Mouse (Mus musculus) forelimb bud, embryonic 11.5 days (tissue): ENCODE measurements around the gene H2-Eb1.
"Not testable (repeated sequence)": the region's sequence is repeated elsewhere in the genome, so short reads cannot be mapped to it uniquely, and the experiment has no call there.

Source experiments
- DNase-seq: peaks from one replicate; pipeline ENCODE4 v3.0.0-alpha.2; 2012; ENCODE audit warnings: low read depth, low spot score

The H2-Eb1 gene

DNA sequence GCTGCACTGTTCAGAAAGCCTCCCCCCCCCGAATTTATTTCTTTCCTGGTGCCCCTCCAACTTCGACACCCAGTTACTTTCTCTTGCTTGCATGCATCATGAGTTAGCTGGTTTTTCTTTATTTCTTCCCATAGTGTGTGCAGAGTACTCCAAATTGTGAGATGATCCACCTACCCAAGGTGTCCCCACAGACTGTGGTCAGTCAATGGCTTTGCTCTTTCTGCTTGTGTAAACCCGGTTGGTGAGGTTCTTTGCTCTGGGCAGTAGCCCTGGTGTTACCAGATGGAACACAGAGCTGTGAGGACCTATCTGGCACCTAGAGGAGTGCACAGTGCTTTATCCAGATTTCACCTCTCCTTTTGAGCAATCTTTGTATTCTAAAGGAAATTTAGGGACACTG, 17.5 kb upstream of the H2-Eb1 start:
- DNase-seq = no peak

GRCm38 (mm10) chr17:34291609-34292008, 14.1 kb upstream of the H2-Eb1 start:
- DNase-seq = peak; percentile 86

- DNase-seq = no peak
Observed at GRCm38 (mm10) chr17:34292570-34292969, 13.1 kb upstream of the H2-Eb1 start.

DNA sequence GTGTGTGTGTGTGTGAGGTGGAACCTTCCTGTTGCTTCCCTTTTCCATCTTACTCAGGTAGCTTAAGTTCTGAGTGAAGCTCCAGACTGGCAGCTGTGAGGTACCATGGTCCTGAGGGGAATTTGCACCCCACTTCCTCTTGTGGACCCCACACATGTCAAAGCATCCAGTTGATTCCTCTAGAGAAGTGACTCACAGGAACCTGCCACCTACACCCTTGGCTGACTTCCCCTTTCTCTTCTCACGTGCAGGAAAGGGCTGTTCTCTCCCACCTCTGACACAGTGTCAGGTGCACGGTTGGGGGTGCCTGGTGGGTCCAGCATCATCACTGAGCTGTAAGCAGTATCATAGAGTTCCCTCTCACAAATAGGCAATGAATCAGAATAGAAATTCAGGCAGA, 12.1 kb upstream of the H2-Eb1 start:
- no peak for DNase-seq

GRCm38 (mm10) chr17:34294249-34294648, 11.4 kb upstream of the H2-Eb1 start:
- DNase-seq = no peak

- no peak for DNase-seq
Observed at GRCm38 (mm10) chr17:34295307-34295706, 10.4 kb upstream of the H2-Eb1 start.

DNA sequence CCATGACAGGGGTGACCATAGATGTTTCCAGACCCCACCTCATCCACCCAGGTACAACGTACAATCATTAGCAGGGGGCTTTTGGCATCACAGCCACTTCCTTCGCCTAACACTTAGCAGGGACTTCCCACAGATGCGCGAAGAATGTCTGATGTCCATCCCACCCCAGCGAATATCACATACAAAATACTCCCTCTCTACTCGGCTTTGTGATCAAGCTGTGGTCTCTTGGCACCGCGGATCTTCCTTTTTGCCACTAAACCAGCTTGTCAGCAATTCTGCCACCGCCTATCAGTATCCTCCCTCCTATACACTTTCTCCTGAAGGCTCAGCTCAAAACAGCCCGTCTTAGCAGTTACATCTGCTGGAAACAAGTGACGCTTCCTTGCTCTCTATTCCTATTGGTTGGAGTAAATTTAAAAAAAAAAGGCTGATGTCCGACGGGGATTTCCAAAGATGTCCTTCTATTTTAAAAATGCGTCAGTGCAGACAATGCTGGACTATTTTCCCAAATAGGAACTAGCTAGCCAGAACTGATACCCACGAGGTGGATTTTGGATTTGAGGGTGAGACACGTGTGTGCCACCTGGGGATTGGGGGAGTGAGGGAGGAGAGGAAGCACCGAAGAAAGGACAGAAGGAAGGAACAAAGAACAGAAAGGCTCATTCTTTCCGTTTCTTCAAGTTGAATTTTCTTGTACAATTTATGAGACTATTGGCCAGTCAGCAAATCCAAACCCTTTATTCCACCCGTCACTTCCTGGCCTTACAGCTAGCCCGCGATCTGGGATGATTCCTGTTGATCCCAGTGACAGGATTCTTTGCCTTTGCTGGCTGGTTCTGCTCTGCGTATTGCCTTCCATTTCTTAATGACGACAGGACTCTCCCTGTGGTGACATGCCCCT, 9.5 kb upstream of the H2-Eb1 start:
- peak; percentile 76 for DNase-seq

DNA sequence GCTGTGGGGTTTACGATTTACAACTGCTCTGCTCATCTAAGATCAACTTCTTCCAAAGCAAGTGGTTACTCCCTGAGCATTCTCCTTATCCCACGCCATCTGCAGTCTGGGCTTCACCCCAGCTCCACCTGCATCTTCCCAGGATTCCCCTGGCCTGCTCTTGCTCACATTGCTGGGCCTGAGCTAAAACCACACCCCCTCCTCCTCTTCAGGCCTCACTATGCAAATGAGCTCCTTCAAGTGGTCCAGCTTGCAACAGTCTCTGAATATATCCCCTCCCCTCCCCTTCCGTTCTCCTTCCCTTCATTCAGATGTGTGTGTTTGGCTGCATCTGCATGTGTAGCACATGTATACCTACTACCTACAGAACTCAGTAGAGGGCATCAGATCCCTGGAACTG, 6.3 kb upstream of the H2-Eb1 start:
- DNase-seq = no peak

DNA sequence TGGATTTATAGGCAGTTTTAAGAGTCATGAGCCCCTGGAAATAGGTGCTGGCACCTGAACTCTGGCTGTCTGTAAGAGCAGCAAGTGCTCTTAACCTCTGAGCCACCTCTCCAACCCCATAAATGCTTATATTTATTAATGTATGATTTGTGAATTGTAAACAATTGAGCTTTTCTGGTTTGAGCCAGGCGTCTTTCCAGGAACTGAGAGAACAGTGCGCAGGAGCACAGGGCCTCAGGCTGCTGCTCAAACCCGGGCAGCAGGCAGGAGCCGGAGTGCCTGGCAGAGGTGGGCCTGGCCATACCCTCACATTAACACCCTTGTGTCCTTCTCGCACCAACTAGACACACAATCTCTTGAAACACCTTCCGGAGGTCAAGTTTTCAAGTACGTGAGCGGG, 5.6 kb upstream of the H2-Eb1 start:
- DNase-seq = no peak

GRCm38 (mm10) chr17:34300691-34301566, 4.7 kb upstream of the H2-Eb1 start:
- no peak for DNase-seq

- no peak for DNase-seq
Observed at GRCm38 (mm10) chr17:34301670-34302190, 3.9 kb upstream of the H2-Eb1 start.

- no peak for DNase-seq
Observed at GRCm38 (mm10) chr17:34303789-34304188, 1.9 kb upstream of the H2-Eb1 start.

- peak; percentile 77 for DNase-seq
Observed at GRCm38 (mm10) chr17:34304751-34305150, 916 bp upstream of the H2-Eb1 start.

DNA sequence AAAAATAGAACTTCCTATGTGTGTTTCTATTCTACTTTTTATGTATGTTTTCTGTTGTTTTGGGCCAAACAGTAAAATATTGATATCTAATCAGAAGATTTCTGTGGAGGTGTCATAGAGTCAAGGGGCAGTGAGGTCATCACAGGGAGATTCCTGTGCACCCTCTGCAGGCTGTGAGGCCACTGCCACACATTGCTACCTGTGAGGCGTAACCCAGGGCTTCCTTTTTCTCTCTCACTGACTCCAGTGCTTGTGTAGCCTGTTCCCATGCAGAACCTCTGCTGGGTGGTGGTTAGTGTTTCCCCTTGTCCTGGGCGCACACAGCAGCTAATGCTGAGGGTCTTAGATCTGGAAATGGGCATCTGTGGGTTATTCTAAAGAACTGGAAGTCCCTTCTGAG, 740 bp downstream of the H2-Eb1 start:
- DNase-seq = no peak

DNA sequence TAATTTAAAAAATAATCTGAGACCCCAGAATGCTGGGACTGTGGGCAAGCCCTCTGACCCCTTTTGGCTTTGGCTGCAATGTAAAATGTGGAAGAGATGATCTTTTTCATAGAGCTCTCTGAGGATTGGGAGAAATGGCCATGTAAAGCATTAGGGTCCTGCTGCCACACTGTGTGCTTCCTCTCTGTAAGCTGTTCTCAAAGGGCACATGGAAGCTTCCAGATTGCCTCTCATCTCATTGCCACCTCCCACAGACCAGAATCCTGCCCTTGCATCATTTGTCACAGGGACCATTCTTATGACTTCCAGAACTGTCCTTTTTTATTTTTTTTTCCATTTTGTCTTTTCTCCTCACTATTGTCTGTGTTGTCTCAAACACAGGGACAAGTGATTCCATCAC, 1.5 kb downstream of the H2-Eb1 start:
- DNase-seq = no peak

GRCm38 (mm10) chr17:34308161-34308560, 2.5 kb downstream of the H2-Eb1 start:
- no peak for DNase-seq

GRCm38 (mm10) chr17:34309225-34309624, 3.6 kb downstream of the H2-Eb1 start:
- no peak for DNase-seq

DNA sequence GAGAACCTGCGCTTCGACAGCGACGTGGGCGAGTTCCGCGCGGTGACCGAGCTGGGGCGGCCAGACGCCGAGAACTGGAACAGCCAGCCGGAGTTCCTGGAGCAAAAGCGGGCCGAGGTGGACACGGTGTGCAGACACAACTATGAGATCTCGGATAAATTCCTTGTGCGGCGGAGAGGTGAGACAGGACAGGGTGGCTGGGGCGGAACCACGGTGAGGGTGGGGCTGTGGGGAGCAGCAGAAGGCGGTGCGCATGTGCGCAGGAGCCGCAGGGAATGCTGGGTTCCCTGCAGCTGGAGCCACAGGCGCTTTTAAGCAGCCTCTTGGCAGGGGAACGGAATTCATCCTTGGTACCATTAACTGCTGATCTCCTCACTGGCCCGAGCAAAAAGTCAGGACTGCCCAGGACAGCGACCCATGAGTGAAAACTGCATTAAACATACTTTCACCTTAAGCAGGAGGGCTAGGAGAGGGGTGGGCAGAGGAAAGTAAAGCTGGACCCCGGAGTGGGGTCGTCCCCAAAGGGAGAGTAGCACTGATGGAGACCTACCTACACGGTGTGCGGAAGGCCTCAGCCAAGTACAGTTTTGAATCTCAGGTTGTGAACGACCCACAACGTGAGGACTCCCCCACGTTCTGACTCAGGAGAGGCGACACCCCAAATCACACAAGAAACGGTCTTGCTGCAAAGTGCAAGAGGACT, 4.2 kb downstream of the H2-Eb1 start:
- DNase-seq = peak; percentile 66

DNA sequence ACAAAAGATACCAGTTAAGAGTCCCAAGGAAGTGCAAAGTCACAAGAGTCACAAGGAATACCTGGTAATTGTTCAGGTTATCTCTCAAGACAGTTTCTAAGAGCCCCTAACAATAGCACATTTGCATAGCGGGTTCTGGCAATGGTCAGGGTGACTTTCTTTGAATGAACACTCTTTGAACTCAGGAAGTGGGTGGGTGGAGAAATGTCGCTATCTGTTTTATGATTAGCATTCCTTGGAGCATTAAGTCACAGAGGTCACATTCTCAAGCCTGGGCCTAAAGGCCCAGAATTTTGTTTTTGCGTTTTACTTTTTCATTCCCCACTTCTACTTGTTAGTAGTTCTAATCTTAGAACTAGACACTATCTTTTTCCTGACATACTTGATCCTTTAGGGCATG, 4.9 kb downstream of the H2-Eb1 start:
- not testable (repeated sequence) for DNase-seq

DNA sequence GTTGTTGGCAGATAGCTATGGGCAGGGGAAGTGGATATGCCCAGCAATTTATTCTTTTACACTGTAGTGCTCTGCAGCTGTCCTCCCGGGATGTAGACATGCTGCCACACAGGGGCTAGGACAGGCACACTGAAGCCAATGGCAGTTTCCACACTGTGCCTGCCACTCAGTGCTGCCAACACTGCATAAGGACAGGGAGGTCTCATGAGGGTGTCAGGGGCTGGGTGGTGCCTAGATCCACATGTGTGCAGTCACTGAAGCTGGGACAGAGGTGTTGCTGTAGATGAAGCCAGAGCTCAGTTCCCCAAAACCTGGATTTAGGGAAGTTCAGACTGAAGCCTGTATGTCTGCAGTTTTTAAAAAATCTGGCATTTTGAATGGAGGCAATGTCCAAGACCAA, 6.5 kb downstream of the H2-Eb1 start:
- DNase-seq = no peak

GRCm38 (mm10) chr17:34313393-34313792, 7.7 kb downstream of the H2-Eb1 start:
- peak; percentile 74 for DNase-seq

DNA sequence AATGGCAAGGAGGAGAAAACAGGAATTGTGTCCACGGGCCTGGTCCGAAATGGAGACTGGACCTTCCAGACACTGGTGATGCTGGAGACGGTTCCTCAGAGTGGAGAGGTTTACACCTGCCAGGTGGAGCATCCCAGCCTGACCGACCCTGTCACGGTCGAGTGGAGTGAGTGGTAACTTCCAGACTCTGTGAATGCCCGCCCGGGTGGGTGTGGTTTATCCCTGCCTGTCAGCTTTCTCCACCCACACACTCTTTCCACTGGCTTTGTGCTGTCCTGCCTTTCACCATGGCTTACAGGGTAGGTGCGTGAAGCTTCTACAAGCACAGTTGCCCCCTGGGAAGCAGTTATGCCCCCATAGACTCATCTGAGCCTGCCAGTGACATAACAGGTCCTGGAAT, 8.6 kb downstream of the H2-Eb1 start:
- DNase-seq = no peak
